Mouse (Mus musculus) spleen, postnatal 10 days (tissue): Measurements from ENCODE around the gene Msh5.

Source experiments
- DNase-seq, 2 experiments: peaks; one replicate each; pipeline ENCODE4 v3.0.0; 2021 to 2022; ENCODE audit warnings: low spot score in 2 of 2

Gene Msh5

GRCm38 (mm10) chr17:35070556-35071229 is 24.1 kb upstream of the Msh5 start:
- DNase-seq = no peak

DNA sequence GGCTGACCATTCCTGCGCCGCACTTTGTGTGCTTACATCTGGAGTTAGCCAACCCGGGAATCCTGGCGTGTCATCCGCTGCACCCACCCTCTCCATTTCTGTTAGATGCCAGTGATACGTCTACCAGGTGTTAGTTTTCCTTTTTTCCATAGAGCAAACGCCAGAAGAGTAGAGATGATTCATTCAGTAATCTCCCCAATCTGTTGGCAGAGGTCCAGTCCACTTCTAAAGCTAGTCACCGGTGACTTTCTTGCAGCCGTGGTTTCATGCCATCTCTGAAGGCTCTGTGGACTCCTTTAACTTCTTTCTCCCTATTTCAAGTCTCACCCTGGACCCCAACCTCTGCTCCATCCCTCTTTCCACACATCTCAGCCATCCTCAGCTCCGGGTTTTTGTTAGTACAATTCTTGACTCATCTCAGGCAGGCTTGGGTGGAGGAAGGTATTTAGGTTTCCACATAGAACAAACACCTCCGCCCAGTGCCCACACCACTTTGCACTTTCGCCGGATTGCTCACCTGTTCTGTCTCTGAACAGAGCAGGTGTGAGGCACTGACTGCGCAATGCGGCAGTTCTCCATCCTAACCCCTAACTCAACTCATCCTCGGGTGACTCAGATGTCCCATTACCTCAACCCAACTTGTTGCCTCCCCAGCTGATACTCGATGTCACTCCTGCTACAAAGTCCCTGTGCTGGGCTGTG is 21.8 kb upstream of the Msh5 start:
- DNase-seq = peak in 1 of 2 experiments; percentile 15

DNA sequence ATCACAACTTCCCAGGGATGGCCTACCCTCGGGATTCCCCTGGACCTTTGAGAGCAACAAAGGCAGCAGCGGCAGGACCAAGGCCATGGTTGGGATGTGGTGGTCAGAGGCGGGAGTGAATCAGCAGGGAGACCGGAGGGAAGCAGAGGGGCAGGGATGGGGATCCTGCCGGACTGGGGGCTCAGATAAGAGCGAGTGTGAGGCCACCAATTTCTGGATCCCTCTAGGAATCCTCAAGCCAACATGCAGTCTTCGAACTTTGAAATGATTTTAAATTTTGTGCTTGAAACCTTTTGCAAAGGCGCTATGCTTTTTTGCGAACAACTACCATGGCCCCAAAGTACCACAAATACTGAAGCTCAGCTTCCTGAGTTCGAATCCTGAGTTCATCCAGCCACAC is 19.5 kb upstream of the Msh5 start, which contains the start of gene Mpig6b:
Gene Mpig6b, minus strand, starts transcription at position 101 of the 400 bp plus-strand sequence.
- peak in 1 of 2 experiments; percentile 14 for DNase-seq

GRCm38 (mm10) chr17:35064951-35065947 is 18.7 kb upstream of the Msh5 start, which contains the start of gene Ly6g6c:
Ly6g6c (plus strand) TSS chr17:35065388.
- DNase-seq = peak in 1 of 2 experiments; percentile 58

DNA sequence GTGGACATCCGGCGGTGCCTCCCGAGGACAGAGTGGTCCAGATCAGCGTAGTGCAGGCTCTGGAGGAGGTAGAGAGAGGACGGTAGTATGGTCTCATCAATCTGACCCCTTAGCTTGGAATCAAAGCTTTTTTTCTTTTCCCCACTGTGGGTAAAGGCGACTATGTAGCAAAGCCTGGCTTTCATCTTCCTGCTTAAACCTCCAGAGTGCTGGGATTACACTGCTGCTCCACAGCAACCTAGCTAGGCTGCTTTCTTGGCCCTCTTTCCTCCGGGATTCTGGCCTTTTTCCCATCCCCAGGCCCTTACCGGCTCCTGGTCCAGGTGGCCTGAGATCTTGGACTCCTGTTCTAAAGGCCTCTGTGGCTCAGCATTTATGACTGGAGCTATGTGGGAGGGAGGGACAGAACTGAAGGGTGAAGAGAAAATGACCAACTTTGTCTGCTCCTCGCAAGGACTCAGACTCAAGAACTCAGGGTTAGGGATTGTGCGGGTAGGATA is 17.9 kb upstream of the Msh5 start:
- peak in 1 of 2 experiments; percentile 11 for DNase-seq

GRCm38 (mm10) chr17:35063466-35063865 is 16.9 kb upstream of the Msh5 start:
- no peak for DNase-seq

DNA sequence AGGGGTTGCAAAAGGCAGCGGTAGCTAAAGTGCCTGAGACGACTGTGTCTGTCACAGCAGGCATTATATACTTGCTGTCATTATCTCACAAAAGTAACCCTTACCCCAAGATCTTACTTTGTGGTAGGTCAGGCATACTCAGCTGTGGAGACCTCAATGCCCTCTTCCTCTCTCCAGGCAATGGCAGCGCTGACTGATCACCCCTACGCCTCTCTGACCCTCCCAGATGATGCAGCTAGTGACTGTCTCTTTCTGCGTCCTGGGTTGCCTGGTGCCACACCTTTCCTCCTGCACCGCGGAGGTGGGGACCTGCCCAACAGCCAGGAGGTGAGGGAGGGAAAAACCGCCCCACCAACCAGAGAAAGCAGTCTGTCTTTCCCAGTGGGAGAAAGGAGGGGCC is 14.8 kb upstream of the Msh5 start:
- no peak for DNase-seq

- DNase-seq = peak in 1 of 2 experiments; percentile 54
These were observed 14.3 kb upstream of the Msh5 start for GRCm38 (mm10) chr17:35060737-35061297.

GRCm38 (mm10) chr17:35060071-35060470 is 13.5 kb upstream of the Msh5 start:
- DNase-seq = no peak

- DNase-seq = peak; percentile 83 to 91
These were observed 12.7 kb upstream of the Msh5 start, which contains the start of gene Ddah2 for GRCm38 (mm10) chr17:35058911-35059892. Ddah2 (plus strand) TSS chr17:35059035.

GRCm38 (mm10) chr17:35058316-35058715 is 11.8 kb upstream of the Msh5 start:
- DNase-seq = no peak

GRCm38 (mm10) chr17:35057090-35057489 is 10.5 kb upstream of the Msh5 start:
- DNase-seq = peak in 1 of 2 experiments; percentile 12

DNA sequence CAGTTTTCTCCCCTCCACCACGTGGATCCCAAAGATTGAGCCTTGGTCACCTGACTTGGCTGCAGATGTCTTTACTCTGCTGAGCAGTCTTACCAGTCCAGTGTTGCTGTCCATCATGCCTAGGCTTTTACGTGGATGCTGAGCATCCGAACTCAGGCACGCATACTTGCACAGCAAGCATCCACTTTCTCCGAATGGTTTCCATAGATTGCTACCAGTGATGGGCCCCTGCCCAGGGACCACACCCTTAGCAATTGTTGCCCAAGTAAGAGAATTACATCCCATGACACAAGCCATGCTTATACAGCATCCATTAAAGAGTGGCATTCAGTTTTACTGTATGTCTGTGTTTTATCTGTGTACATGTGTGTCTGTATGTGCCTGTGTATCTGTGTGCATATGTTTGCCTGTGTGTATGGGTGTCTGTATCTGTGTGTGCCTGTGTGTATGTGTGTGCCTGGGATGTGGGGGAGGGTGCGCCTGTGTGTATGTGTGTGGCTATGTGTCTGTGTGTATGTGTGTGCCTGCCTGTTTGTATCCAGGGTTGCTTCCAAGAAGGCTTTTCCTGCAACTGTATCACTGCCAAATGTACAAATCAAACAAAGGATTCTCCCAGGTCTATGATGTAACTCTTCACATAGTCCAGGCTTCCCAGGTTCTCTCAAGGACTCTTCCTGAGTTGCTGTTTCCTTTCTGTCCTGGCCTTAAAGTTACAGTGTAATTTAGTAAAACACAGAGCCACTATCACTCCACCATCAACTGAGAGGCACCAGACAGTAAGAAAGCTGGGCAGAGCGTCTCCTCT is 9.3 kb upstream of the Msh5 start:
- DNase-seq = peak in 1 of 2 experiments; percentile 11

DNA sequence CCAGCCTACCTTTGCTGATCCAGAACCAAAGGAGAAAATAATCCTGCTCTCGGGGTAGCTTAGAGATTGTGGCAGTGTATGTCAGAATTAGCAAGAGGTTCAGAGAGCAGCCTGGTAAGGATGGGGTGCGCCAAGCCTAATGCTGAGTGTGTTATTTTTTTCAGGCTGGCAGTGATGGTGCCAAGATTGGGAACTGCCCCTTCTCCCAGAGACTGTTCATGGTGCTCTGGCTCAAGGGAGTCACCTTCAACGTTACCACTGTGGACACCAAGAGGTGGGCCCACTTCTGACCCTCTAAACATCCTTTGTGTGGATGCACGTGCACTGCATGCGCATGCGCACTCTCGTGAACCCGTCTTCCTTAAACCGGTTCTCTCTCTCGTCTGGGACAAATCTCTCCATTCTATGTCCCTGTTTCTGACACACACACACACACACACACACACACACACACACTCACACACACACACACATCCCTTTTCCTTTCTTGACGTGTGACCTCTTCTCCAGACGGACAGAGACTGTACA is 5.8 kb upstream of the Msh5 start:
- no peak for DNase-seq

DNA sequence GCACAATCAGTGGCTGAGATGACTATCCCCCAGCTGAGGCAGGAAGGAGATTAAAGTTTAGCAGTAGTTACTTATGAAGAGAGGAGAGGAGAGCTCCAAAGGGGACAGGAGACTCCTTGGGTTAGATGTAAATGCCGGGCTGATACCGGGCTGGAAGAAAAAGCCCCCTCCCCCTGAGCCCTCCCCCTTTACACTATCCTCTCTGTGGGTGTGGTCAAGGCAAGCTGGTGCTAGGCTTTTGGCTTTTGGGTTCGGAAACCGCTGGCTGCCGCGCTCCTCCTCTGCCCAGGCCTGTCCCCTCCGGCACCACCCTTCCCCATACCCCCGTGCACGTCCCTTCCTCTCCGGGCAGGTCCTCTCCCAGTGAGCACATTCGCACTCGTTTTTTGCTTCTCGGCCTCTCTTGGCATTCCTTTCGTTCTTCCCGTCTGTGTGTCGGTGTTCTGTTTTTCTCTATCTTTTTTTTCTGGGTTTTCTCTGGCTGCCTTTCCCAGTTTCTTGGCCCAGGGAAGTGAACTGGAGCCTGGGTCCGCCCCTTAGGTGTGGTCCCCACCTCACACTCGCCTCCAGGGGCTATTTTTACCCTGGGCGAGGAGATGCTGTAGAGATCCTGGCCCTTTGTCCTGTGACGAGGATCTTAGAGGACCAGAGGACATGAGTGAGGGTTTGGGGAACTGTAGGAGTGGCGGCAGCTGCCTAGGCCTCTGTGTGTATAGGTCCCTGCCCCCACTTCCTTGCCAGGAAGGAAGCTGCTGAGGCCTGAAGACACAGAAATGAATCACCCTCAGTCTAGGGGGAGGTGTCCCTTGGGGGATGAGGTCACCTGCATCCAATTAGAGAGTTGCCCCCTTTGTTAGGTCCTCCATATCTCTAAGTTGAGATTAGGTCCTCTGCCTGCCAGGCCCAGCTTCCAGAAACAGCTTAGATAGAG is 4.9 kb upstream of the Msh5 start:
- DNase-seq = peak; percentile 71 to 79

DNA sequence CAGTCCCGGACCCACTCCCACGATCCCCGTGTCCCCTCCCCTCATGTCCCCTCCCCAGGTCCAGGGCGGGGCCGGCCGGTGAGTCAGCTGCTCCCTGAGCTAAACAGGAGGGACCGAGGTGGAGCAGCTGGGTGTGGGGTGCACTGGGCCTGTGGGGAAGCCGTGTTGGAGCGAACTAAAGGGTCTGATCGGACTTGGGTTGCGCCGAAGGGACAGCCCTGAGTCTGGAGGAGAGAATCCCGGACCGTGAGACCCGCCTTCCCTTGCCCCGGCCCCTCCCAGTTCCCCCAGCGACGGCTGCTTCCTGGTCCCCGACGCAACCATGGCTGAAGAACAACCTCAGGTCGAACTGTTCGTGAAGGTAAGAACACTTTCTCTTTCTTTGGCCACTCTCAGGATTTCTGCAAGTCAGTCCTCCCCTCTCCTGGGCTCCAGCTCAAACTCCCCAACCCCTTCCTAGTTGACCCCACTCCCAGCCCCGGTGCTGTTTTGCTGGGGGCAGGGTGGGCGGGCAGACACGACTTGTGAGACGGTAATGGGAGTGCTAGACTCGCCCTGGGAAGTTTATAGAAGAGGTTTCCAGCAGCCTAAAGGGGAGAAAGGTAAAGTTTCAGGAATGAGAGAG is 3.7 kb upstream of the Msh5 start:
- peak; percentile 78 to 84 for DNase-seq

- peak; percentile 52 to 70 for DNase-seq
These were observed 3.0 kb upstream of the Msh5 start, which contains the start of gene Clic1 for GRCm38 (mm10) chr17:35049561-35050016. Clic1 (plus strand) TSS chr17:35049966.
